11 mouse cellular contexts compared by ENCODE assay signal in genomic region chr13:63549210-63549609, GRCm38 (mm10). TPM values are rescaled to one million over a fixed set of nuclear protein-coding genes. Genes with fewer than 3 reads are reported as not detected.
DNase-seq lines count a peak whose midpoint lies in the region; ATAC-seq and TF ChIP-seq lines count a peak whose summit lies in the region.
"Had no signal": no experiment of that assay in that cellular context is flagged by ENCODE, and none has a peak within 500 bp of the region (broad histone marks: within the 10 kb centered on the region; RNA-seq: fewer than 3 reads in every experiment).

No protein-coding gene starts in this region.

- no peaks in the 10 kb centered on the region for H3K27me3 ChIP-seq in heart, embryonic 15.5 days
- H3K27me3 ChIP-seq in lung, embryonic 16.5 days (ENCODE audit: control insufficient read depth, insufficient read depth, low read depth, low read length): no peaks in the 10 kb centered on the region
- no peaks in the 10 kb centered on the region for H3K27me3 ChIP-seq in hindbrain, embryonic 13.5 days
- no peaks in the 10 kb centered on the region for H3K27me3 ChIP-seq in neural tube, embryonic 14.5 days (ENCODE audit: control insufficient read depth, insufficient read depth, low read length)
- no peaks in the 10 kb centered on the region for H3K27me3 ChIP-seq in kidney, adult 2 months (replicated peaks; ENCODE audit: control insufficient read depth, insufficient read depth, low read length)

- ATAC-seq in heart, embryonic 15.5 days (replicated peaks; ENCODE audit: insufficient number of reproducible peaks, insufficient read depth, low FRiP score, low read depth): no peak
- peak; percentile 13; the same call in 1 of the 2 replicates for ATAC-seq in lung, embryonic 16.5 days (ENCODE audit: low read depth)
- ATAC-seq in hindbrain, embryonic 13.5 days (ENCODE audit: low FRiP score): peak; percentile 38
- ATAC-seq in neural tube, embryonic 14.5 days (ENCODE audit: low read depth): peak; percentile 21; the same call in 1 of the 2 replicates

- 19% methylated on average over 5 of the region's 5 CpGs for WGBS in heart, embryonic 15.5 days
- WGBS in lung, embryonic 16.5 days: 16% methylated on average over 5 of the region's 5 CpGs
- 26% methylated on average over 5 of the region's 5 CpGs for WGBS in lung, adult 2 months
- 33% methylated on average over 5 of the region's 5 CpGs for WGBS in hindbrain, embryonic 13.5 days
- WGBS in neural tube, embryonic 14.5 days: 34% methylated on average over 5 of the region's 5 CpGs
- WGBS in kidney, adult 2 months: 37% methylated on average over 5 of the region's 5 CpGs

- 0 out of 2 replicates have a peak, but pooled peaks cover 11% of the 10 kb centered on the region for H3K36me3 ChIP-seq in heart, embryonic 15.5 days
- H3K36me3 ChIP-seq in lung, embryonic 16.5 days (ENCODE audit: control insufficient read depth, insufficient read depth, low read length): peaks cover 13% of the 10 kb centered on the region
- peaks cover 6% of the 10 kb centered on the region; the same call in 1 of the 2 replicates for H3K36me3 ChIP-seq in hindbrain, embryonic 13.5 days
- 0 out of 2 replicates have a peak, but pooled peaks cover 6% of the 10 kb centered on the region for H3K36me3 ChIP-seq in neural tube, embryonic 14.5 days (ENCODE audit: control insufficient read depth, insufficient read depth, low read length)
- H3K36me3 ChIP-seq in kidney, adult 2 months (ENCODE audit: control insufficient read depth, insufficient read depth, low read length): no peaks in the 10 kb centered on the region

- no peak for TF ChIP-seq POLR2A in lung, adult 2 months (IDR thresholded peaks at IDR 0.05; ENCODE audit: borderline replicate concordance, extremely low read depth, low read depth, low read length)
- no peak for TF ChIP-seq POLR2A in kidney, adult 2 months (IDR thresholded peaks at IDR 0.05; ENCODE audit: low read depth, low read length)

- peaks cover 51% of the 10 kb centered on the region for H3K4me1 ChIP-seq in heart, embryonic 15.5 days (replicated peaks)
- peaks cover 74% of the 10 kb centered on the region for H3K4me1 ChIP-seq in lung, embryonic 16.5 days (replicated peaks; ENCODE audit: control insufficient read depth, insufficient read depth, low read length)
- peaks cover 26% of the 10 kb centered on the region for H3K4me1 ChIP-seq in lung, adult 2 months (ENCODE audit: control insufficient read depth, insufficient read depth, low read length)
- peaks cover 85% of the 10 kb centered on the region for H3K4me1 ChIP-seq in hindbrain, embryonic 13.5 days (replicated peaks)
- H3K4me1 ChIP-seq in neural tube, embryonic 14.5 days (ENCODE audit: control insufficient read depth, insufficient read depth, low read length): peaks cover 34% of the 10 kb centered on the region
- peaks cover 23% of the 10 kb centered on the region for H3K4me1 ChIP-seq in kidney, adult 2 months (ENCODE audit: control insufficient read depth, insufficient read depth, low read length)

- no peaks in the 10 kb centered on the region for H3K9me3 ChIP-seq in heart, embryonic 15.5 days (replicated peaks)
- H3K9me3 ChIP-seq in lung, embryonic 16.5 days (ENCODE audit: control insufficient read depth, low read length): no peaks in the 10 kb centered on the region
- no peaks in the 10 kb centered on the region for H3K9me3 ChIP-seq in hindbrain, embryonic 13.5 days
- H3K9me3 ChIP-seq in neural tube, embryonic 14.5 days (ENCODE audit: control insufficient read depth, low read length): no peaks in the 10 kb centered on the region

- no peak overlapping the region for H3K4me2 ChIP-seq in heart, embryonic 15.5 days
- H3K4me2 ChIP-seq in lung, embryonic 16.5 days (ENCODE audit: low read depth, low read length): no peak overlapping the region
- H3K4me2 ChIP-seq in hindbrain, embryonic 13.5 days: no peak overlapping the region
- no peak overlapping the region for H3K4me2 ChIP-seq in neural tube, embryonic 14.5 days (ENCODE audit: low read depth, low read length)

- H3K9ac ChIP-seq in heart, embryonic 15.5 days: no peak overlapping the region; the same call in 1 of the 2 replicates
- peak overlapping the region; percentile 9; the same call in 1 of the 2 replicates for H3K9ac ChIP-seq in lung, embryonic 16.5 days (ENCODE audit: low read length)
- no peak overlapping the region for H3K9ac ChIP-seq in hindbrain, embryonic 13.5 days
- no peak overlapping the region for H3K9ac ChIP-seq in neural tube, embryonic 14.5 days (replicated peaks; ENCODE audit: low read depth, low read length)

- H3K27ac ChIP-seq in heart, embryonic 15.5 days: peak overlapping the region; percentile 32
- peak overlapping the region; percentile 66 for H3K27ac ChIP-seq in lung, embryonic 16.5 days (ENCODE audit: low read length)
- H3K27ac ChIP-seq in hindbrain, embryonic 13.5 days: peak overlapping the region; percentile 71
- no peak overlapping the region; the same call in 1 of the 2 replicates for H3K27ac ChIP-seq in neural tube, embryonic 14.5 days (ENCODE audit: low read depth, low read length)
- H3K27ac ChIP-seq in kidney, adult 2 months (ENCODE audit: insufficient read depth, low read depth, low read length): no peak overlapping the region

- TF ChIP-seq CTCF in lung, adult 2 months (IDR thresholded peaks at IDR 0.05; ENCODE audit: insufficient read depth, low read length): no peak
- TF ChIP-seq CTCF in kidney, adult 2 months (conservative IDR thresholded peaks at IDR 0.05; ENCODE audit: insufficient read depth, insufficient read length, low read depth, low read length): no peak

- no peak for DNase-seq in heart, postnatal 4 days
- DNase-seq in lung, adult 2 months: no peak
- no peak for DNase-seq in thymus, postnatal 14 days
- no peak for DNase-seq in kidney, adult 2 months
- DNase-seq: gastrocnemius, postnatal 36 days; right cerebral cortex, postnatal 14 days; thymus, adult 18-20 months had no signal

- no peak overlapping the region for H3K4me3 ChIP-seq in heart, embryonic 15.5 days
- no peak overlapping the region for H3K4me3 ChIP-seq in lung, embryonic 16.5 days (ENCODE audit: low read length)
- no peak overlapping the region for H3K4me3 ChIP-seq in lung, adult 2 months (replicated peaks; ENCODE audit: extremely low read depth, low read depth, low read length)
- no peak overlapping the region for H3K4me3 ChIP-seq in hindbrain, embryonic 13.5 days
- no peak overlapping the region for H3K4me3 ChIP-seq in neural tube, embryonic 14.5 days (ENCODE audit: low read depth, low read length)
- no peak overlapping the region for H3K4me3 ChIP-seq in kidney, adult 2 months (ENCODE audit: insufficient read depth, low read depth, low read length)

RNA-seq across cellular contexts. Expression of gene Ptch1, which starts 24.2 kb away (rescaled TPM):
- 5.4 and 8.0 TPM in 2 replicates for polyA plus RNA-seq in heart, embryonic 15.5 days (2015; fragmentation: Nextera tagmentation; extraction: Ambion mirVana)
- 10 to 100 TPM; 23.7 to 25.5 TPM for total RNA-seq in heart, postnatal 4 days (2021)
- 33.4 and 34.2 TPM in 2 replicates for polyA plus RNA-seq in lung, embryonic 16.5 days (2015; fragmentation: Nextera tagmentation; extraction: Ambion mirVana)
- polyA plus RNA-seq in lung, adult 2 months (2012; rRNA removed): 41.4 and 47.6 TPM in 2 replicates
- polyA plus RNA-seq in hindbrain, embryonic 13.5 days (2015; fragmentation: Nextera tagmentation; extraction: Ambion mirVana): 18.0 and 19.2 TPM in 2 replicates
- 26.4 and 28.7 TPM in 2 replicates for polyA plus RNA-seq in neural tube, embryonic 14.5 days (2014; fragmentation: Nextera tagmentation; extraction: Ambion mirVana)
- 17.5 and 19.6 TPM in 2 replicates for polyA plus RNA-seq in kidney, adult 2 months (2012; rRNA removed)

RNA-seq across cellular contexts. Expression of gene Fancc, which starts 52.1 kb away (rescaled TPM):
- polyA plus RNA-seq in heart, embryonic 15.5 days (2015; fragmentation: Nextera tagmentation; extraction: Ambion mirVana): 12.8 and 16.0 TPM in 2 replicates
- total RNA-seq in heart, postnatal 4 days (2021): 10 to 100 TPM in 1 of 2 experiments, 1 to 10 TPM in 1; 9.7 to 11.1 TPM
- 26.7 and 27.8 TPM in 2 replicates for polyA plus RNA-seq in lung, embryonic 16.5 days (2015; fragmentation: Nextera tagmentation; extraction: Ambion mirVana)
- polyA plus RNA-seq in lung, adult 2 months (2012; rRNA removed): 12.6 and 18.6 TPM in 2 replicates
- polyA plus RNA-seq in hindbrain, embryonic 13.5 days (2015; fragmentation: Nextera tagmentation; extraction: Ambion mirVana): 15.7 and 16.3 TPM in 2 replicates
- polyA plus RNA-seq in neural tube, embryonic 14.5 days (2014; fragmentation: Nextera tagmentation; extraction: Ambion mirVana): 14.6 and 16.1 TPM in 2 replicates
- 9.0 and 9.8 TPM in 2 replicates for polyA plus RNA-seq in kidney, adult 2 months (2012; rRNA removed)

Comparison
In these comparisons a context has a peak if more than half of its experiments do, and no peak if none do; other contexts are left out.
1. H3K27ac ChIP-seq: peak in heart, embryonic 15.5 days (single experiment), lung, embryonic 16.5 days (single experiment) and hindbrain, embryonic 13.5 days (single experiment); none in neural tube, embryonic 14.5 days (single experiment) and kidney, adult 2 months (single experiment).